Mouse (Mus musculus) CH12.LX (cell line): Measurements from ENCODE around the gene Brsk1. TPM values are rescaled to one million over a fixed set of nuclear protein-coding genes. Genes with fewer than 3 reads are reported as not detected.

ENCODE experiments used
- DNase-seq: peaks from one replicate; pipeline ENCODE4 v3.0.0-alpha.2; 2013; ENCODE audit errors: extremely low read depth
- H3K27ac ChIP-seq: 2 replicates; pipeline ENCODE4 v1.5.1; 2012; ENCODE audit warnings: low read depth, mild to moderate bottlenecking, control low read depth, moderate library complexity; ENCODE audit not compliant: insufficient read depth
- H3K27me3 ChIP-seq: replicated peaks from 2 replicates; pipeline ENCODE3; 2012; ENCODE audit warnings: inconsistent platforms
- H3K36me3 ChIP-seq, 2 experiments: replicated peaks in 1 of 2; 2 replicates each; pipeline versions ENCODE3 to v1.6.1; 2012; ENCODE audit warnings: inconsistent platforms in 1 of 2, low read length in 1 of 2, mild to moderate bottlenecking in 1 of 2, mixed read lengths in 1 of 2, moderate library complexity in 1 of 2; ENCODE audit not compliant: control insufficient read depth in 1 of 2, insufficient read depth in 1 of 2
- H3K4me1 ChIP-seq, 2 experiments: 2 replicates each; pipeline ENCODE4 v1.6.1; 2012; ENCODE audit warnings: inconsistent platforms in 1 of 2, moderate library complexity in 1 of 2; ENCODE audit not compliant: insufficient read depth in 2 of 2, control insufficient read depth in 1 of 2
- H3K4me2 ChIP-seq: 2 replicates; pipeline ENCODE4 v1.6.1; 2012; ENCODE audit warnings: low read depth, mild to moderate bottlenecking, control low read depth; ENCODE audit not compliant: poor library complexity, insufficient read depth, severe bottlenecking
- H3K4me3 ChIP-seq, 3 experiments: fragments of 150-350 bp in 1 of 3; sonication (generic) in 1 of 3; replicated peaks in 1 of 3; 2 replicates each; pipeline versions ENCODE3 to v1.5.1; 2011 to 2012; ENCODE audit warnings: low read depth in 2 of 3, low read length in 2 of 3, mild to moderate bottlenecking in 2 of 3, moderate library complexity in 2 of 3, control low read depth in 1 of 3, improper control_type of control experiment in 1 of 3, inconsistent platforms in 1 of 3, mixed read lengths in 1 of 3; ENCODE audit not compliant: poor library complexity in 1 of 3
- H3K79me2 ChIP-seq: replicated peaks from 2 replicates; pipeline ENCODE4 v1.6.1; 2012; ENCODE audit warnings: mild to moderate bottlenecking, moderate library complexity; ENCODE audit not compliant: control insufficient read depth, poor library complexity, insufficient read depth, severe bottlenecking; ENCODE audit errors: extremely low read depth
- H3K9ac ChIP-seq: 2 replicates; pipeline ENCODE4 v1.6.1; 2012; ENCODE audit warnings: low read depth, mild to moderate bottlenecking, control low read depth, moderate library complexity; ENCODE audit not compliant: insufficient read depth
- H3K9me3 ChIP-seq: replicated peaks from 2 replicates; pipeline ENCODE3; 2012; ENCODE audit warnings: low read length, inconsistent platforms, mixed read lengths
- BHLHE40 ChIP-seq: IDR thresholded peaks from 2 replicates; pipeline ENCODE4 v1.6.1; 2011; ENCODE audit warnings: mild to moderate bottlenecking, low read depth, low read length, improper control_type of control experiment
- CTCF ChIP-seq, 2 experiments: IDR thresholded peaks in 1 of 2; conservative IDR thresholded peaks in 1 of 2; 2 replicates each; pipeline ENCODE4 v1.5.1; 2011 to 2012; ENCODE audit warnings: low read depth in 2 of 2, low read length in 2 of 2, improper control_type of control experiment in 1 of 2, inconsistent platforms in 1 of 2, mild to moderate bottlenecking in 1 of 2, moderate library complexity in 1 of 2
- E2F4 ChIP-seq: IDR thresholded peaks from 2 replicates; pipeline ENCODE4 v1.6.1; 2011; ENCODE audit warnings: low read depth, low read length, improper control_type of control experiment; ENCODE audit not compliant: insufficient replicate concordance
- EP300 ChIP-seq: IDR thresholded peaks from 2 replicates; pipeline ENCODE4 v1.6.1; 2011; ENCODE audit warnings: low read length, improper control_type of control experiment
- GABPA ChIP-seq: IDR thresholded peaks from 2 replicates; pipeline ENCODE4 v1.6.1; 2012; ENCODE audit warnings: low read depth, low read length, improper control_type of control experiment, inconsistent platforms; ENCODE audit not compliant: insufficient replicate concordance
- HCFC1 ChIP-seq: IDR thresholded peaks from 2 replicates; pipeline ENCODE4 v1.6.1; 2012; ENCODE audit warnings: low read depth, mild to moderate bottlenecking, inconsistent platforms, low read length, improper control_type of control experiment
- JUN ChIP-seq: IDR thresholded peaks from 2 replicates; pipeline ENCODE4 v1.6.1; 2011; ENCODE audit warnings: low read depth, mild to moderate bottlenecking, low read length, improper control_type of control experiment, moderate library complexity; ENCODE audit not compliant: insufficient read depth
- KAT2A ChIP-seq: IDR thresholded peaks from 2 replicates; pipeline ENCODE4 v1.6.1; 2012; ENCODE audit warnings: low read length, improper control_type of control experiment, inconsistent platforms; ENCODE audit not compliant: insufficient replicate concordance
- MAFK ChIP-seq: IDR thresholded peaks from 2 replicates; pipeline ENCODE4 v1.6.1; 2011; ENCODE audit warnings: low read length, improper control_type of control experiment; ENCODE audit not compliant: insufficient replicate concordance
- MXI1 ChIP-seq: IDR thresholded peaks from 2 replicates; pipeline ENCODE4 v1.6.1; 2011; ENCODE audit warnings: mild to moderate bottlenecking, low read depth, low read length, improper control_type of control experiment
- MYC ChIP-seq: IDR thresholded peaks from 2 replicates; pipeline ENCODE4 v1.6.1; 2011; ENCODE audit warnings: low read depth, mild to moderate bottlenecking, improper control_type of control experiment, low read length
- NELFE ChIP-seq: IDR thresholded peaks from 2 replicates; pipeline ENCODE4 v1.6.1; 2011; ENCODE audit warnings: low read depth, low read length, improper control_type of control experiment
- POLR2A ChIP-seq: IDR thresholded peaks from 2 replicates; pipeline ENCODE4 v1.6.1; 2011; ENCODE audit warnings: low read depth, mild to moderate bottlenecking, improper control_type of control experiment, low read length
- RAD21 ChIP-seq: IDR thresholded peaks from 2 replicates; pipeline ENCODE4 v1.6.1; 2011; ENCODE audit warnings: low read depth, mild to moderate bottlenecking, low read length, improper control_type of control experiment, moderate library complexity
- TBP ChIP-seq: conservative IDR thresholded peaks from 2 replicates; pipeline ENCODE4 v1.6.1; 2011; ENCODE audit warnings: low read depth, low read length, improper control_type of control experiment
- USF1 ChIP-seq: IDR thresholded peaks from 2 replicates; pipeline ENCODE4 v1.6.1; 2014; ENCODE audit warnings: low read depth, mild to moderate bottlenecking, inconsistent platforms, low read length, improper control_type of control experiment
- ZMIZ1 ChIP-seq: IDR thresholded peaks from 2 replicates; pipeline ENCODE4 v1.6.1; 2012; ENCODE audit warnings: low read depth, mild to moderate bottlenecking, inconsistent platforms, low read length, improper control_type of control experiment
- ZNF384 ChIP-seq: IDR thresholded peaks from 2 replicates; pipeline ENCODE4 v1.6.1; 2012; ENCODE audit warnings: low read depth, low read length, improper control_type of control experiment, inconsistent platforms
- dilution Hi-C: fragments of 300-500 bp; cut with MboI; formaldehyde crosslinking; loops from 2 replicates; pipeline ENCODE4 v1.14.3; 2020; ENCODE audit warnings: low sequenced_read_pairs; ENCODE audit not compliant: extremely low pct_unique_long_range_greater_than_20kb, extremely low pct_ligation_motif_present
- in situ Hi-C: fragments of 300-500 bp; cut with MboI; formaldehyde crosslinking; loops from 3 replicates; pipeline ENCODE4 v1.14.3; 2019; ENCODE audit warnings: low sequenced_read_pairs, low pct_ligation_motif_present, low pct_unique_long_range_greater_than_20kb, mixed read lengths
- polyA plus RNA-seq: library from polyadenylated mRNA; unstranded; fragments of >175 nt; gene quantifications from 2 replicates; pipeline ENCODE4 v1.2.1, GENCODE M21; 2012; ENCODE audit warnings: low read depth; ENCODE audit not compliant: insufficient read length
- total RNA-seq, 2 experiments: library from RNA; depleted of rRNA; stranded (reverse); fragments of 300-350 nt in 1 of 2; fragments of >200 nt in 1 of 2; gene quantifications; 2 replicates each; pipeline ENCODE4 v1.2.3; 2012 to 2014

Gene Brsk1
- total and polyA plus RNA-seq, 3 experiments = 0.25 TPM; not detected in 2

DNA sequence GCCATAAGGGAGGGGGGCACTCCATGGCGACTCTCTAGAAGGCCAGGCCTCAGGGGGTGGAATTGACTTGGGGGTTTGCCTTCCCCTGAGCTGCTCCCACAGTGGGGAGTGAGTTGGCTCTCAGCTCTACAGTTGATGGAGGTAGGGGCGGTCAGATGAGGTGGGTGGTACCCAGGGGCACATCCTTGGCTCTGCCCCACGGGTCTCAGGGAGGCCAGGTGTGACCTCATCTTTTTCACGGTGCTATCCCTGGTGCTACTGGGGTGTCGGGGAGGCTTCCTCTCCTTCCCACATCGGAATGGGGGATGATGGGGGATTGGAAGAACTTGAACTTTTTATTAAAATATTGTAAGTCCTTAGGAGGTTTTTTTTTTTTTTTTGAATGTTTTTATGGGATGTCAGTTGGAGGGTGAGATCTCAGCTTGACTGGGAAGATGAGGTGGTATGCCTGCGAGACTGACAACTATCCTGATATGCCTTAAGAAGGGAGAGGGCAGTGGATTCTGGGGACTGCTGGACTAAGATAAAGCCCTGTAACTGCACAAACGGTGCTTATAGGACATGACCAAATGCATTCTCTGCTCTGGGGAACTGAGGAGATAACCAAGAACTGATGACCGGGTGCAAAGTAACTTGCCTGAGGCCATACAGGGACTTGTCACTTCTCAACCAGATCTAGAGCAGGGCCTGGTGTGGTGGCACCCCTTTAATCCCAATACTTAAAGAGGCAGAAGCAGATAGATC is 56.9 kb downstream of the Brsk1 start:
- no peak overlapping the region for H3K27ac ChIP-seq
- H3K36me3 ChIP-seq = peaks cover 30 to 84% of the 10 kb centered on the region in 2 experiments
- no peak overlapping the region for H3K9ac ChIP-seq
- in situ Hi-C loops = loop anchor here (5.0 kb wide), 1 partner anchor 35 kb away; the partner anchor contains the start of genes Il11 and Tmem190
- H3K27me3 ChIP-seq = no peaks in the 10 kb centered on the region
- H3K79me2 ChIP-seq = no peaks in the 10 kb centered on the region
- TF ChIP-seq E2F4 (no peak), CTCF (conservative IDR thresholded peaks at IDR 0.05 in 1 of 2, IDR thresholded peaks at IDR 0.05 in 1 of 2; ENCODE audit: low read depth in 2 of 2, low read length in 2 of 2) (no peak), RAD21 (no peak), JUN (no peak), TBP (no peak), POLR2A (no peak), ZNF384 (no peak), BHLHE40 (no peak), MAFK (no peak), EP300 (no peak), HCFC1 (no peak), USF1 (no peak), ZMIZ1 (no peak), NELFE (no peak)
- no peak overlapping the region for H3K4me2 ChIP-seq
- no peaks in the 10 kb centered on the region for H3K9me3 ChIP-seq
- dilution Hi-C loops = no loop called here
- no peak for DNase-seq
- no peak overlapping the region for H3K4me3 ChIP-seq
- peaks cover 4 to 6% of the 10 kb centered on the region in 2 experiments; a peak in 3 of 4 replicates for H3K4me1 ChIP-seq

DNA sequence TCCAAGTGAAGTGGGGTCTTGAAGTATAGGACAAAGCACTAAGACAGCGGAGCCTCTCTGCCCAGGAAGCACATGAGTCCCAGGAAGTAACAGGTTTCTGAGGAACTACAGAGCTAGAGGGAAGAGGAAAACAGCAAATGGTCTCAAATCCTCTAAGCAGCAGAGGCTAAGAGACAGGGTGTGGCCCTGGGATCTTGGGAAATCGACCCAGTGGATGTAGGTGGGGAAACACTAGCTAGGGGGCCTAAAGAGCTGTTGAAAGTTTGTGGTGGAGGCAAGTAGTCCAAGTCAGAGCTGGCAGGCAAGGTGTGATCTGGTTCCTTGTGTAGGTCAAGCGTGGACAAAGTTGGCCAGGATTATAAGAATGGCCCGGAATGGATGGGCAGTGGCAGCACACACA is 57.9 kb downstream of the Brsk1 start:
- Histone ChIP-seq H3K4me3 (no peak overlapping the region), H3K4me2 (no peak overlapping the region), H3K36me3 (peaks cover 22 to 74% of the 10 kb centered on the region in 2 experiments), H3K4me1 (0 out of 4 replicates have a peak, but pooled peaks cover 0 to 4% of the 10 kb centered on the region in 2 experiments), H3K79me2 (no peaks in the 10 kb centered on the region), H3K27me3 (no peaks in the 10 kb centered on the region), H3K9ac (no peak overlapping the region), H3K9me3 (no peaks in the 10 kb centered on the region), H3K27ac (no peak overlapping the region)
- dilution Hi-C loops = no loop called here
- no peak for DNase-seq
- TF ChIP-seq GABPA (no peak), MYC (no peak), MXI1 (no peak), NELFE (no peak), KAT2A (no peak), EP300 (no peak)
- in situ Hi-C loops = loop anchor here (5.0 kb wide), 1 partner anchor 34 kb away; the partner anchor contains the start of genes Il11 and Tmem190
